Mouse (Mus musculus): ENCODE data around the gene Olfr373.
"Not testable (repeated sequence)": the region's sequence is repeated elsewhere in the genome, so short reads cannot be mapped to it uniquely, and the experiment has no call there.

DNA sequence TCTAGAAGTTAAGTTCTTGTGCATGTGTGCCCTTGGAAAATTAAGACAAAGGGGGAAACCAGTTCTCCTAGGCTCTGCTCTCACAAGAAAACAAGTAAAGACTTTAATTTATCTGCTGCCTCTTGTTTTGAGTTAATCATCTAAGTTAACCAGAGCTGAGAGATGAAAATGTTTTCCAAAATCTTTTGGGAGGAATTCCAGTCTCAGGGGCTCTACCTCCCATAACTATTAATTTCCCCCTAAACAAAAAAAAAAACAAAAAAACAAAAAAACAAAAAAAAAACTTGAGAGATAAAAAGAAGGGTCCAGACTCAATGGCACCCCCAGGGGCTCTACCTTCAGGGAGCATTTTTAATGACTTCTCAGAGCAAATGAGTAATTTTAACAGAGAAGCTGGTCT is at the start of gene Olfr373:
- not testable (repeated sequence) for TF ChIP-seq CTCF (IDR thresholded peaks at IDR 0.05; ENCODE audit: low read depth, low read length); POLR2A (IDR thresholded peaks at IDR 0.05; ENCODE audit: borderline replicate concordance, low read depth, low read length)

All from bone marrow macrophage, adult 2 months (primary cell).